Mouse (Mus musculus) heart, postnatal 0 days (tissue): Measurements from ENCODE around the gene Mov10.

ENCODE experiments used
- CTCF ChIP-seq: IDR thresholded peaks from 2 replicates; pipeline ENCODE4 v1.5.1; 2016; ENCODE audit warnings: antibody characterized with exemption, control low read depth, low read depth
- EP300 ChIP-seq: IDR thresholded peaks from 2 replicates; pipeline ENCODE4 v1.6.1; 2016; ENCODE audit warnings: antibody characterized with exemption, low read depth

DNA sequence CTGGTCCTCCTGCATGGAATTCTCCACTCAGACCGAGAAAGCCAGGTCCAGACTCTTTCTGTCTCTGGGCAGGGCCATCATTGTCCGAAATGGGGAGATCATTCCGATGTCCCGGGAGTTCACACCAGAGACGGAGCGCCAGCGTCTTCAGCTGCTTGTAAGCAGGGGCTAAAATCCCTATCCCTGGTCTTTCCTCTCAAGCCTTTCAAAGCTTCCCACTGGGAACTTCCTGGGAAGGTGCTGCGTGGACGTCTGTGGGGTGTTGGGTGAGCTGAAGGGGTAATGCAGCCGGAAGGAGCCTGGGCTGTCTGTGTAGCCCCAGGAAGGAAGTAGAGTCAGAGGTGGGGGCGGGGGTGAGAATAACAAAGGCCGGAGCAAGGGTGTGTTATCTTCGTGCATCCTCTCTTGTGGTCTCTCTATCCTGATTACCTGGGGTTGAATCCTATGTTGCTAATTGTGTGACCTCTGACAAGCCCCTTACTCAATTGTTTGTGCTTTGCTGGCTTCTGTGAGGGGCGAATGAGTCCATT is 34.3 kb downstream of the Mov10 start:
- TF ChIP-seq EP300 (no peak), CTCF (no peak)
